Mouse (Mus musculus) limb, embryonic 11.5 days (tissue): ENCODE data around the gene Tmprss7. TPM values are rescaled to one million over a fixed set of nuclear protein-coding genes. Genes with fewer than 3 reads are reported as not detected.

Experiments
- ATAC-seq: fragments of 200-750 bp; cut with Nextera tagmentation; 2 replicates; pipeline ENCODE4 v1.8.0; 2017; ENCODE audit warnings: low read depth; ENCODE audit not compliant: insufficient number of reproducible peaks, low FRiP score, low TSS enrichment
- DNase-seq: peaks from one replicate; pipeline ENCODE4 v3.0.0-alpha.2; 2015; ENCODE audit warnings: low spot score
- H3K27ac ChIP-seq: fragments of 300-500 bp; sonication (generic); replicated peaks from 2 replicates; pipeline ENCODE4 v1.5.1; 2014; ENCODE audit warnings: low read depth, mild to moderate bottlenecking, low read length
- H3K27me3 ChIP-seq: fragments of 300-500 bp; sonication (generic); 2 replicates; pipeline ENCODE4 v1.6.1; 2014; ENCODE audit warnings: mild to moderate bottlenecking, low read length, mixed read lengths; ENCODE audit not compliant: control insufficient read depth, insufficient read depth
- H3K36me3 ChIP-seq: fragments of 300-500 bp; sonication (generic); 2 replicates; pipeline ENCODE4 v1.6.1; 2014; ENCODE audit warnings: mild to moderate bottlenecking, low read length, moderate library complexity, mixed read lengths; ENCODE audit not compliant: control insufficient read depth, insufficient read depth
- H3K4me1 ChIP-seq: fragments of 300-500 bp; sonication (generic); 2 replicates; pipeline ENCODE4 v1.6.1; 2014; ENCODE audit warnings: low read length, mixed read lengths; ENCODE audit not compliant: control insufficient read depth, insufficient read depth
- H3K4me2 ChIP-seq: fragments of 300-500 bp; sonication (generic); 2 replicates; pipeline ENCODE4 v1.6.1; 2014; ENCODE audit warnings: low read depth, mild to moderate bottlenecking, moderate library complexity; ENCODE audit not compliant: severe bottlenecking
- H3K4me3 ChIP-seq: fragments of 300-500 bp; sonication (generic); 2 replicates; pipeline ENCODE4 v1.5.1; 2014; ENCODE audit warnings: low read depth, low read length
- H3K9ac ChIP-seq: fragments of 300-500 bp; sonication (generic); 2 replicates; pipeline ENCODE4 v1.6.1; 2014; ENCODE audit warnings: mild to moderate bottlenecking, low read length
- H3K9me3 ChIP-seq: fragments of 300-500 bp; sonication (generic); 2 replicates; pipeline ENCODE4 v1.6.1; 2016; ENCODE audit warnings: low read length; ENCODE audit not compliant: control insufficient read depth
- WGBS: fragments of 180-500 bp; shearing (Covaris S2); extraction: QIAGEN DNeasy Blood & Tissue Kit; methylation state at CpG from one replicate; pipeline ENCODE4 v1.1.7; 2014; 5-methylcytosine and 5-hydroxymethylcytosine counted together
- polyA plus RNA-seq: library from polyadenylated mRNA; unstranded; fragments of >200 nt; fragmentation: Nextera tagmentation; extraction: Ambion mirVana; gene quantifications from 2 replicates; pipeline ENCODE4 v1.2.1, GENCODE M21; 2014

Tmprss7 gene
- polyA plus RNA-seq, 1 experiment from 2014 or later: 0.37 TPM

DNA sequence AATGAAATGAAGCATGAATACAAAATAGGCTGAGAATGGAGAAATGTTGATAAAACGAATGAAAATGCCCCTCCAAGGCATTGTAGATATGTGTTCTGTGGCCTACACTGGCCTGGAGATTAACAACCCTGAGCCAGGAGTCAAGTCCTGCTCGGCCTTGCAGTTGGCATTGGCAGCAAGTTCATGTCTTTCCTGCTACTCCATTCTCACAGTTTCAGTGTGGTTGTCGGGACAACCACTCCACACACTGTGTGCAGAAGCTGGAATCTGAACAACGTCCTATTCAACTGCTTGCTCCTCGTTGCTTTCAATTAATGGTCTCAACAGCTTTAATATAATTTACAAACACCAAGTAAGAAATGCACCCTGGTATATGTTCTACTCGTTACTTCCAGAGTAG lies 4.5 kb upstream of the Tmprss7 start:
- no peak overlapping the region for H3K27ac ChIP-seq
- no peak overlapping the region for H3K4me3 ChIP-seq
- H3K9ac ChIP-seq: no peak overlapping the region
- H3K4me1 ChIP-seq: no peaks in the 10 kb centered on the region
- 82% methylated on average over 6 of the region's 6 CpGs for WGBS
- no peak overlapping the region for H3K4me2 ChIP-seq
- no peaks in the 10 kb centered on the region for H3K36me3 ChIP-seq
- H3K9me3 ChIP-seq: no peaks in the 10 kb centered on the region
- no peaks in the 10 kb centered on the region for H3K27me3 ChIP-seq
- ATAC-seq (no peak), DNase-seq (no peak)

DNA sequence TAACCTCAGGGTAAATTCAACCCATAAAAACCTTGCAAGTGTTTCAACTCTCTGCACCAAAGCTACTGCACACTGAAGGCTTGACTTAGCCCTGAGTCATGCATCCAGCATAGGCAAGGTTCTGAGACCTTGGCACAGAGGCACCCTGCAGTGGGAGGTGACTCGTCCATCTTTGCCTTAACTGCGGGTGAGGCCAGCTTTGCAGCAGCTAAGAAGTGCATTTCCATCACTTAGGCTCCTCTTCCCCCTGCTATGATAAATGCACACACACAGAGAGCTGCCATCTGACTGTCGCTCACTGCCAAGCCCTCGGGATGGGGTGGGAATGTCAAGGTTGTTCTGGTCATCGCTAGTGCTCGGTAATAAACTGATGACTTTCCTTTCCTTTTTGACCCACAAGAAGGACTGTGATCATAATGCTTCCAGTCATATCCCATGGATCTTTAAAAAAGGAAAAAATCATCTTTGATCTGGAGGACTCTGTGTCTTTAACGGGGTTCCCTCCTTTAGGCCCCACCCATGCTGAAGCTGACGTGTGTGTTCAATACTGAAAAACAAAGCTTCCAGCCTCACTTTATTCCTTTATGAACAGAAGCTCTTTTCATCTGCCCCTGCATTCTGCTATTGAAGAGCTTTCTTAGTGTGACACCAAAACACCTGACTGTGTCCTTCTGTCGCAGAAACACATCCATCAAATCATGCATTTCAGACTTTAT lies 2.1 kb upstream of the Tmprss7 start:
- no peak overlapping the region for H3K4me2 ChIP-seq
- no peak overlapping the region for H3K4me3 ChIP-seq
- H3K27ac ChIP-seq: no peak overlapping the region
- H3K9ac ChIP-seq: no peak overlapping the region
- no peaks in the 10 kb centered on the region for H3K27me3 ChIP-seq
- ATAC-seq (no peak), DNase-seq (no peak)
- H3K4me1 ChIP-seq: no peaks in the 10 kb centered on the region
- no peaks in the 10 kb centered on the region for H3K36me3 ChIP-seq
- 84% methylated on average over 9 of the region's 9 CpGs for WGBS
- no peaks in the 10 kb centered on the region for H3K9me3 ChIP-seq

DNA sequence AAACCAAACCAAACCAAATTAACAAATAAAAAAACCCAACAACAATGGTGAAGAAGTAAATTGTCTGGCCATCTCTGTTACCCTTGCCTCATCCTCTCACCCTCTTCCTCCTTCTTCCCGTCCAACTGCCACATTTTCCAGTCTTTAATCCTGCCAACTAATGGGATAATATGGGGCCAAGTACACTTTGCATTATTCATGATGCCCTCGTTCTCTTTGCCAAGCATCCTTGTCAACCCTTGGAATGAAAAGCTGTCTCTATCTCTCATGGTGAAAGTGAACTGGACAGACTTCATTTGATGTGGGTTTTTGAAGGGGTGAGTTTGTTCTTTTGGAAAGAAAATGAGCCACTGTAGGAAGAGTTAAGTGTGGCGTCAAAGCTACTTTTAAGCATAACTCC lies 607 bp downstream of the Tmprss7 start:
- DNase-seq: no peak

DNA sequence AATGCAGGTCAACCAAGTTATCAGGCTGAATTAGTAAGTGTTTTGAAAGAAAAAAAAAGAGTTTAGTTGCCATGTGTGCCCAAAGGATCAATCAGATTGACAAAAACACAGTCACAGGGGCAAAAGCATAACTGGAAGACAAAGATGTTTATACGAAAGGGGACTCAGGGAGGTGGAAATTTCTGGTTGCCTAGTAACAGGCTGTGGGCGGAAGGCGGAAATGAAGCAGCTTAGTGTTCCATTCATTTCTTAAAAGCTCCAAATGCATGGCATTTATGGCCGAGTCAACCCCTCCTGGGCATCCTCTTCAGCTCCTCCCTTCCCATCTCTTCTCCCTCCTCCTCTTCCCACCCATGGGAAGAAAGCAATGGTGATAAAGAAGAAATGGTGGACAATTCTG lies 3.3 kb downstream of the Tmprss7 start:
- H3K27ac ChIP-seq: no peak overlapping the region
- no peaks in the 10 kb centered on the region for H3K27me3 ChIP-seq
- H3K4me1 ChIP-seq: no peaks in the 10 kb centered on the region
- no peak overlapping the region for H3K4me2 ChIP-seq
- WGBS: 61% methylated on average over 4 of the region's 4 CpGs
- ATAC-seq (no peak), DNase-seq (no peak)
- no peaks in the 10 kb centered on the region for H3K9me3 ChIP-seq
- H3K4me3 ChIP-seq: no peak overlapping the region
- H3K36me3 ChIP-seq: no peaks in the 10 kb centered on the region
- no peak overlapping the region for H3K9ac ChIP-seq

More for the DNA sequence above, 607 bp downstream of the Tmprss7 start:
- Histone ChIP-seq H3K4me3 (no peak overlapping the region), H3K9ac (no peak overlapping the region), H3K36me3 (no peaks in the 10 kb centered on the region), H3K27ac (no peak overlapping the region), H3K9me3 (no peaks in the 10 kb centered on the region), H3K4me1 (no peaks in the 10 kb centered on the region), H3K4me2 (no peak overlapping the region), H3K27me3 (no peaks in the 10 kb centered on the region)
- WGBS: 77% methylated on average over 3 of the region's 3 CpGs
- no peak for ATAC-seq

DNA sequence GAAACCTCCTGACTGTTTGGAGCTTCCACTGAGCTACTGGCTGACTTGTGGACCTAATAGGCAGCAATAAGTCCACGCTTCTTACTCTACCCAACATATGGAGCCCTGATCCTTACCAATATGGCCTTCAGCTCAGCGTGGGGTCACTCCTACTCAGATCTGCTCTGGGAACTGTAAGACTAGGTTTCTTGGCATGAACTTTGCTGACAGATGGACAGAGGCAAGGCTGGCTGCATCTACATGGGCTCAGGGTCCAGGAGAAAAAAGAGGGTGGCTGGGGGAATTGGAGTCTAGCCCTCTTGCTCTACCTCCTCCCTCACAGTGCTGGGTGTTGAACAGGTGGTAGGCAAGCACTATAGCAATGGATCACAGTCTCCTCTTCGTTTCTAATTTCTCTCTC lies 6.6 kb downstream of the Tmprss7 start:
- no peak for DNase-seq
- 83% methylated on average over 3 of the region's 3 CpGs for WGBS
- no peaks in the 10 kb centered on the region for H3K27me3 ChIP-seq

DNA sequence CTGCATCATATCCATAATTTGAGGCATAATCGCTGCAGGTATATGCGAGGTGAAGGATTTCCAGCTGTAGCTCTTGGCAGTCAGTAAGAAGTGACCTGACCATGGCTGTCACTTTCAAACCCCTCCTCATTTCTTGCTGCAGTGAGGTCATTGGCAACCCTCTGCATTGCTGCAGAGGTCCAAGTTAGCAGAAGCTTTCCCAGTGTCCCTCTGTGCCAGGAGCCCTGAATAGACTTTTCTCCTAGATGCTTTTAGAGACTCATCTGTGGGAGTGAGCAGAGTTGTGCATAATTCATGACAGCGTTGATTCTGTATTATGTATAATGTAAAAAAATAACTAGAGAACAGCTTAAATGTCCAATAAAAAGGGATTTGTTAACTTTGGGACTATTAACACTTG lies 8.2 kb downstream of the Tmprss7 start:
- no peaks in the 10 kb centered on the region for H3K4me1 ChIP-seq
- no peaks in the 10 kb centered on the region for H3K36me3 ChIP-seq
- H3K9ac ChIP-seq: no peak overlapping the region
- no peaks in the 10 kb centered on the region for H3K9me3 ChIP-seq
- no peak for DNase-seq
- H3K27me3 ChIP-seq: no peaks in the 10 kb centered on the region
- H3K27ac ChIP-seq: no peak overlapping the region
- WGBS: 74% methylated on average over 3 of the region's 3 CpGs
- no peak overlapping the region for H3K4me3 ChIP-seq
- no peak for ATAC-seq
- no peak overlapping the region for H3K4me2 ChIP-seq

More for the DNA sequence above, 6.6 kb downstream of the Tmprss7 start:
- H3K36me3 ChIP-seq: no peaks in the 10 kb centered on the region
- no peaks in the 10 kb centered on the region for H3K9me3 ChIP-seq
- no peak overlapping the region for H3K27ac ChIP-seq
- H3K4me2 ChIP-seq: no peak overlapping the region
- no peaks in the 10 kb centered on the region for H3K4me1 ChIP-seq
- no peak for ATAC-seq
- H3K9ac ChIP-seq: no peak overlapping the region
- no peak overlapping the region for H3K4me3 ChIP-seq

DNA sequence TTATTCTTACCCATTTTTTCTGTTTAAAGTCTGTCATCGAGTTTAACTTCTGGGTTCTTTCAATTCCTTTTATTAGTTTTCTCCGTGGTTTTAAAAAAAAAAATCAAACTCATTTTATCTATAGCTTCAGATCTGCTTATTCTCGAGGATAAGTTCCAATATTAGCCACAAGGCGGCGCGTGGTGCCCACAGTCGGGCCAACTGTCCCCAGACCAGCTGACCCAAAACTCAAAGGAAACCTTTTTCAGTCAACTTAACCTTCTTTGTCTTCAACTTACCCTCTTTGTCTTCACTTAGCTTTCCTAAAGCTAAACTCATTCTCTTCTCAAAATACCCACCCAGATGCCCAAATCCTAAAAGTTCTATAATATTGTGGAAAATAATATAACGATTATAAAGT lies 8.6 kb downstream of the Tmprss7 start:
- peak; percentile 82 for DNase-seq
- Histone ChIP-seq H3K4me3 (no peak overlapping the region), H3K9ac (no peak overlapping the region), H3K27ac (no peak overlapping the region), H3K36me3 (no peaks in the 10 kb centered on the region), H3K4me2 (no peak overlapping the region), H3K4me1 (no peaks in the 10 kb centered on the region), H3K27me3 (no peaks in the 10 kb centered on the region), H3K9me3 (no peaks in the 10 kb centered on the region)
- WGBS: 14% methylated on average over 8 of the region's 8 CpGs
- ATAC-seq: no peak

DNA sequence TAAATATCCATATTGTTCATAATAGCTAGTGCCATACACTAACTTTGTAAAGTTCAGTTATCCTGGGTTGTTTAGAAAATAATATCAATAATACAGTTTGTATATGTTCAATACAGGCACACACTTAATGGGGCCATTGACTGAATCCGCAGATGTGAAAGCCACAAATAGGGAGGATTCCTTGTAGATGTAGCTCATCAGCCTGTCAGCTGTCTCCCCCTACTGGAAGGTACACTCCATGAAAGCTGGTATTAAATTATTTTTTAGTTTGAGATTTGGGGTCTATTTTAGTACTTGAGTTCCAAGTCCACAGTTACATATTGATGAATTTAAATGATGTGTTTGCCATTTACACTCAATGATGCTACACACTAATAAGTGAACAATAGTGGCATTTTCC lies 17.0 kb downstream of the Tmprss7 start:
- Histone ChIP-seq H3K4me1 (no peaks in the 10 kb centered on the region), H3K27ac (no peak overlapping the region), H3K4me3 (no peak overlapping the region), H3K9me3 (no peaks in the 10 kb centered on the region), H3K27me3 (no peaks in the 10 kb centered on the region), H3K9ac (no peak overlapping the region), H3K36me3 (no peaks in the 10 kb centered on the region), H3K4me2 (no peak overlapping the region)
- no peak for ATAC-seq
- WGBS: 53% methylated on average over 1 of the region's 1 CpGs
- no peak for DNase-seq

DNA sequence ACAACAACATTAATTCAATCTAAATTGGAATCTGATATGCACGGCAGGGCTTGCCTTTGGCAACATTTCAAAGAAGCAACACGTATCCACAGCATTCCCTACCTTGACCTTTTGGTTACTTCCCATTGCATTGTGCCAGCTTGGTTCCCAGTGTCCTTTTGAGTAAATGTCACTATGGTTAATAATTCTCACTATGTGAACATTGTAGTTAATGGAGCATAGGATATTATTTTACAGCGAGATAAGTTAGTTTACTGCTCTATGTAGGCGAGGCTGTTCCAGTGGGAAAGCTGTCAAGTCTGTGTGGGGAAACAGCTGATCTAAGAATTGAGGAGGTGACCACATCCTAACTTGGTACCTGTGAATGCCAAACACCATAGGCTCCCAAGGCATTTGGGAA lies 23.5 kb downstream of the Tmprss7 start:
- Histone ChIP-seq H3K27ac (no peak overlapping the region), H3K4me2 (no peak overlapping the region)
- WGBS: 90% methylated on average over 4 of the region's 4 CpGs

More for the DNA sequence above, 23.5 kb downstream of the Tmprss7 start:
- H3K4me1 ChIP-seq: no peaks in the 10 kb centered on the region
- no peaks in the 10 kb centered on the region for H3K27me3 ChIP-seq
- no peaks in the 10 kb centered on the region for H3K9me3 ChIP-seq
- no peaks in the 10 kb centered on the region for H3K36me3 ChIP-seq
- DNase-seq (no peak), ATAC-seq (no peak)
- no peak overlapping the region for H3K4me3 ChIP-seq
- no peak overlapping the region for H3K9ac ChIP-seq
